In genomic region chr6:72873338-72873737, GRCm38 (mm10) we compare ENCODE assay signal across 11 mouse cellular contexts. TPM values are rescaled to one million over a fixed set of nuclear protein-coding genes. Genes with fewer than 3 reads are reported as not detected.
DNase-seq lines count a peak whose midpoint lies in the region; ATAC-seq lines count a peak whose summit lies in the region.
"Had no signal": no experiment of that assay in that cellular context is flagged by ENCODE, and none has a peak within 500 bp of the region (broad histone marks: within the 10 kb centered on the region; RNA-seq: fewer than 3 reads in every experiment).

No protein-coding gene starts in this region.

- H3K36me3 ChIP-seq in heart, embryonic 12.5 days: no peaks in the 10 kb centered on the region
- peaks cover 12% of the 10 kb centered on the region for H3K36me3 ChIP-seq in midbrain, embryonic 10.5 days
- H3K36me3 ChIP-seq: embryonic facial prominence, embryonic 15.5 days had no signal

- H3K4me2 ChIP-seq in heart, embryonic 12.5 days: no peak overlapping the region
- H3K4me2 ChIP-seq: embryonic facial prominence, embryonic 15.5 days had no signal

- peak; percentile 80 to 82 for DNase-seq in heart, adult 18-20 months
- DNase-seq in NIH3T3 (ENCODE audit: low read depth): peak; percentile 15
- DNase-seq in cerebellum, postnatal 10 days: peak; percentile 55 to 65
- DNase-seq in kidney, postnatal 14 days: peak; percentile 70
- no peak for DNase-seq in midbrain, embryonic 10.5 days (ENCODE audit: low spot score)
- no peak for DNase-seq in embryo, embryonic 10.5 days (ENCODE audit: low spot score)

- ATAC-seq in heart, embryonic 12.5 days (ENCODE audit: insufficient number of reproducible peaks, low FRiP score): no peak
- no peak for ATAC-seq in erythroblast, adult 5-6 weeks (replicated peaks; ENCODE audit: low FRiP score, poor library complexity, severe bottlenecking)
- ATAC-seq: hindbrain, embryonic 16.5 days had no signal

- H3K27ac ChIP-seq in heart, embryonic 12.5 days (ENCODE audit: poor library complexity, severe bottlenecking): no peak overlapping the region
- H3K27ac ChIP-seq in midbrain, embryonic 10.5 days (replicated peaks): no peak overlapping the region
- H3K27ac ChIP-seq: embryonic facial prominence, embryonic 15.5 days; liver, embryonic 14.5 days had no signal

- no peak overlapping the region for H3K9ac ChIP-seq in heart, embryonic 12.5 days
- H3K9ac ChIP-seq: embryonic facial prominence, embryonic 15.5 days; liver, embryonic 14.5 days had no signal

- WGBS in heart, embryonic 12.5 days: 85% methylated on average over 3 of the region's 3 CpGs
- WGBS in midbrain, embryonic 10.5 days: 79% methylated on average over 3 of the region's 3 CpGs

- H3K4me3 ChIP-seq in heart, embryonic 12.5 days: no peak overlapping the region
- H3K4me3 ChIP-seq in midbrain, embryonic 10.5 days: no peak overlapping the region
- H3K4me3 ChIP-seq: embryonic facial prominence, embryonic 15.5 days had no signal

- no peaks in the 10 kb centered on the region for H3K27me3 ChIP-seq in heart, embryonic 12.5 days (replicated peaks)
- H3K27me3 ChIP-seq in midbrain, embryonic 10.5 days (ENCODE audit: low read depth, poor library complexity, severe bottlenecking): no peaks in the 10 kb centered on the region
- H3K27me3 ChIP-seq: embryonic facial prominence, embryonic 15.5 days had no signal

- H3K9me3 ChIP-seq in heart, embryonic 12.5 days (replicated peaks): no peaks in the 10 kb centered on the region
- H3K9me3 ChIP-seq in midbrain, embryonic 10.5 days (replicated peaks): 0 out of 2 replicates have a peak, but pooled peaks cover 4% of the 10 kb centered on the region
- H3K9me3 ChIP-seq: embryonic facial prominence, embryonic 15.5 days had no signal

- H3K4me1 ChIP-seq in heart, embryonic 12.5 days (replicated peaks): peaks cover 38% of the 10 kb centered on the region
- H3K4me1 ChIP-seq in midbrain, embryonic 10.5 days: peaks cover 22% of the 10 kb centered on the region

RNA-seq across cellular contexts. Expression of gene Kcmf1, which starts 26.4 kb away (rescaled TPM):
- total RNA-seq in heart, adult 18-20 months (2021): 100 to 1,000 TPM in 1 of 2 experiments, 10 to 100 TPM in 1; 97.7 to 104 TPM
- polyA plus RNA-seq in heart, embryonic 12.5 days (2016; fragmentation: Nextera tagmentation; extraction: Ambion mirVana): 46.2 and 50.8 TPM in 2 replicates
- 24.0 and 25.6 TPM in 2 replicates for polyA plus RNA-seq in midbrain, embryonic 10.5 days (2016; fragmentation: Nextera tagmentation; extraction: Ambion mirVana)
- 11.9 and 18.6 TPM in 2 replicates for total RNA-seq in erythroblast, adult 5-6 weeks (2015; ENCODE audit: low replicate concordance)
- 36.5 and 36.7 TPM in 2 replicates for total RNA-seq in erythroblast, adult 5-6 weeks (2017; ENCODE audit: low replicate concordance)

Comparison
In these comparisons a context has a peak if more than half of its experiments do, and no peak if none do; other contexts are left out.
1. DNase-seq: peak in heart, adult 18-20 months (2 of 2), NIH3T3 (single experiment), cerebellum, postnatal 10 days (2 of 2) and kidney, postnatal 14 days (single experiment); none in midbrain, embryonic 10.5 days (single experiment) and embryo, embryonic 10.5 days (single experiment).